Mouse (Mus musculus) frontal cortex, postnatal 36 days (tissue): Measurements from ENCODE around the gene Klhl26.

Experiments used
- DNase-seq, 2 experiments: peaks; one replicate each; pipeline ENCODE4 v3.0.0; 2022; ENCODE audit warnings: low spot score in 2 of 2

Klhl26 gene

DNA sequence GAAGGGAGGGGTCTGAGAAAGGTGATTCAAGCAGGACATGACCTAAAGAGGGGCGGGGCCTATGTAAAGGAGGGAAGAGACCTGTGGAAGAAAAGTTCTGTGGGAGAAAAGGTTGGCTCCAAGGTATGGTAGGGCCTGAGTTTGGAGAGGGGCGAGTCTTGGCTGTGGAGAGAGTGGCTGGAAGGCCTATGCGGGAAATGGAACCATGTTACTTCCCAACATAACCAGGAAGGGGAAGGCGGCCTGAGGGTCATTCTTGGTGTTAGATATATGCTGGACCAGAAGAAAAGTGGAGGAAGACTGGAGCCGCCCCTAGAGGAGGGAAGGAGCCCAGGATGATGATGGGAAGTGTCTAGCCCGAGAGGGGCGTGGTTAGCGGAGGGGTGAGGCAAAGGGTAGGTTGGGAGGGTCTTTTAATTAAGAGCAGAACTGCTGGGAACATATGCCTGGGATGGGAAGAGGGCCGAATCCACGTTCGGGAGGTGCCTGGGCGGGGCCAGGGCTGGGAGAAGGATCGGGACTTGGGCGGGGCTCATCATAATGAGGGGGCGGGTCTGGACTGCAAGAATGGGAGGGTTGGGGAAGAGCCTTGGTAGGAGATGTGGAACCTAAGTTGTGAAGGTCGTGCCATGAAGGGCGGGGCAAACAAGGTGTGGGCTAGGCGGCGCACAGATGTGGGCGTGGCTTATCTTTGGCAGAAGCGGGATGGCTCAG, 658 bp upstream of the Klhl26 start:
- DNase-seq, result no peak

DNA sequence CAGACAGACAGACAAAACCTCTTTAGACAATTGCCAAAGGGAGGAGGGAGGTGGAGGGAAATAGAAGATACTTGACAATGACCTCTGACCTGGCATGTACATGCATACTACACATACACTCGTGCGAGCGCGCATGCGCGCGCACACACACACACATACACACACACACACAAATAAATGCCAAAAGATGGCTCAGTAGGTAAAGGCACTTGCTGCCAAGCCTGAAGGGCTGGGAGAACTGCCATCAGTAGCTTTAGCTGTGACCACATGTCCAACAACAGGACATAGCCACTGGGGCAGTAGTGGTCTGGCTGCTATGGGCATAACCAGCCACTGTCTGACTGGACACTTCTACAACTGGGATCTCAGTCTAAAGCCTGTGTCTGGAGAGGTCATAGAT, 4.9 kb downstream of the Klhl26 start:
- no peak for DNase-seq

GRCm38 (mm10) chr8:70469938-70470337, 6.8 kb downstream of the Klhl26 start:
- no peak for DNase-seq

GRCm38 (mm10) chr8:70469295-70469916, 7.4 kb downstream of the Klhl26 start:
- DNase-seq, result no peak

DNA sequence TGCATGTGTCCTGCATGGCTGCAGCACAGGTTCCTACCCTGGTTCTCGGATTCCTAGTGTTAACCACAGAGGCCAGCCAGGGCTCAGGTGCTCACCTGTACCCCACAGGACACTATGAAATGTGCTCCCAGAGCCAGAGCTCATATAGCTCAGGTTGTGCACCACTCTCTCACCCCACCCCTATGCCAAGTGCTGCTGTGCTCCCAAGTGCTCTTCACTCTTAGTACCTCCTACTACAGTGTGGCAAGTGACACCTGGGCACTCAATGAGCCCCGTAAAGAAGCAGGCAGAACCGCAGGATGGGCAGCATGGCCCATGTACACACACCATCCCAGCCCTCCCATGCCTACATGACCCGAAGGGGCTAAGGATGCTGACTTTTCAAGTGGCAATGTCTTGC, 8.0 kb downstream of the Klhl26 start:
- DNase-seq, result no peak

DNA sequence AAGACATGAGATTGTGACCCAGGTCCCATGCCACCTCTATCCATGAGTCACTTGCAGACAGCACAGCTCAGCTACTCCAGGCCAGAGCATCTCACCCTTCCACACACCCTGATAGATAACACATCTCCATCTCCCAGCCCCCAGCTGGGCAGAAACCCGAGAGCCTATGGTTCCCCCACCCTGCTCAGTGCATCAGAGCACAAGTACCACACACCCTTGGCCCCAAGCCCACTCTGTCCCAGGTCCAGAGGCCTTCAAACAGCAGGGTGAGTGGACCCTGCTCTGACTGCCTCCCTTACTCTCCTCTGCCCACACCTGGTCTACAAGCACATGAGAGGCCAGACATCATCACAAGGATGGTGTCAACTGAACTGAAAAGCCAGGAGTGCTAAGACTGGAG, 8.9 kb downstream of the Klhl26 start:
- no peak for DNase-seq

- DNase-seq, result no peak
These were observed 9.5 kb downstream of the Klhl26 start for GRCm38 (mm10) chr8:70467229-70467725.

DNA sequence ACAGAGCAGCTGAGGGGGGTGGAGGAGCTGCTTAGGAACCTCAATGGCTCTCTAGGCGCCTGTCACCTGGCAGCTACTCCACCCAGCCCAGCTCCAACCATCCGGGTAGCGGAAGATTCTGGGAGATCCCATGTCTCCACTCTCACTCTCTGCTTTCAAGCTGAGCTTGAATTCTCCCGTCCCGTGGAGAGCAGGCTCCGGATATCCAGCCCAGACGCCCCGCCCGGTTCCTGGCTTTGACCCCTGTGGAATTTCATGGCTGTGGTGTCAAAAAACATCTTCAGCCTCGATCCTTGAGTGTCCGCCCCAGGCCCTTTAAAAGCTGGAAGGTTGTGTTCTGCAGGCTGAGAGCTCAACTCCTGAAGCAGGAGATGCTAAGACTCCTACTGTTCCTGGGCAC, 10.0 kb downstream of the Klhl26 start:
- no peak for DNase-seq

DNA sequence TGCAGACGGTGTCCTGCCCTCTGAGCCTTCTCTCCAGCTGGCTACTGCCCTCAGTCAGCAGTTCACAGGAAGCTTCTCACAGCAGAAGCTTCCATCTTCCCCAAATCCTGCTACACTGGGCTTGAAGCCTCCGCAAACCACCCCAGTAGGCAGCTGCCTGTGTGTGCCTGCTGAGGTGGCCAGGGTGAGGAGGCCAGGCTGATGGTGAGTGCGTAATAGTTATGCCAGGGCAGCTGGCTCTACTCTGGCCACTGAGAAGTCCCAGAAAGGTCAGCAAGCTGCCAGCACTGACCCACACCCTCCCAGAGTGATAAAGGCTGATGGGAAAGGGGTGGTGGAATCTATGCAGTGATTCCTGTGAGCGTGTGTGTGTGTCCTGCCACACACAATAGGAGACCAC, 10.5 kb downstream of the Klhl26 start:
- DNase-seq, result no peak

- DNase-seq, result no peak
These were observed 11.1 kb downstream of the Klhl26 start for GRCm38 (mm10) chr8:70465701-70466100.

DNA sequence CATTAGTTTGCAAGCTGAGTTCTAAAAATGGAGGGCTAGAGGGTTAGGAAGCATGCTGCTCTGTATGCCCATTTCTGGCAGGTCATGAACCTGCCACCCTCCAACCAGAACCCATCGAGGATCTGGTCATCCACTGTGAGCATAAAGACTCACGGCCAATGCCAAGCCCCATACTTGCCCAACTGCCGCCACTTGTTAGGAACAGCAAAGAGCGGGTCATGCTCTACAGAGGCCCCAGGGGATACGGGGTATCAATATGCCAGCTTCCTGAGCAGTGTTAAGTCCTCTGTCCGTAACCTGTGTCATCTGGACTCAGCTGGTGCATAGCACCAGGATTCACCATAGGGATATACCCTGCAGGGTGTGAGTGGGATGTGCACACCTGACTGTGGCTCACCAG, 12.6 kb downstream of the Klhl26 start:
- no peak for DNase-seq

DNA sequence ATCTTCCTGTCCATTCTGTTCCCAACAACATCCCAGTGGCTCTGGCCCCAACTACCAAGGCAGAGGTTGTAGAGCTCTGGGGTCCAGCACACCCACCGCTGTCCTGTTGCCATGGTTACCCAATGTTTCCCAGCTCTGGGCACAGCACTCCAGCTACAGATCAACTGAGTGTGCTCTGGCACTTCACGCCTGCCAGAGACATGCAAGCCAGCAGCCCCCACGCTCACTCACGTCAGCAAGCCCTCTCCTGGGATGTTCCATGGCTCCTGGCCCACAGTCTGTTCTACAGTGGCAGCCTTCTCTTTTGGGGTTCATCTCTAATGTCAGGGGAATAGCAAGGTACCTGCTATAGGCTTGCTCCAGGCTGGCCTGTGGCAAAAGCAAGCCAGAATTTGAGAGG, 13.5 kb downstream of the Klhl26 start:
- peak; percentile 71 to 78 for DNase-seq

DNA sequence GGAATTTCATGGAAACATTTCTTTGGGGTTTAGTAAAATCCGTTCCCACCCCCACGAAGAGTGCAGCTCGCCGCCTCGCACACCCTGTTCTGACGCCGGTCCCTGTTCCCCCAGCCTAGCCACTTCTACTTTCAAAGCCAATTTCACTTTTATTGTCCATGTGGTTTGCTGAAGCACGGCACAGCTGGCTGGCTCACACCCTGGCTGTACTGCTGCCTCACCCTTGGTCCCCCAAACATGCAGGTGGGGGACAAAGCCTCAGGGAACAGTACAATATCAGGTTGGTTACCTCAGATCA, 14.3 kb downstream of the Klhl26 start:
- DNase-seq, result peak in 1 of 2 experiments; percentile 44

- no peak for DNase-seq
These were observed 14.8 kb downstream of the Klhl26 start for GRCm38 (mm10) chr8:70461765-70462515.

- DNase-seq, result no peak
These were observed 16.2 kb downstream of the Klhl26 start for GRCm38 (mm10) chr8:70460606-70461005.

GRCm38 (mm10) chr8:70460199-70460598, 16.6 kb downstream of the Klhl26 start:
- DNase-seq, result no peak

DNA sequence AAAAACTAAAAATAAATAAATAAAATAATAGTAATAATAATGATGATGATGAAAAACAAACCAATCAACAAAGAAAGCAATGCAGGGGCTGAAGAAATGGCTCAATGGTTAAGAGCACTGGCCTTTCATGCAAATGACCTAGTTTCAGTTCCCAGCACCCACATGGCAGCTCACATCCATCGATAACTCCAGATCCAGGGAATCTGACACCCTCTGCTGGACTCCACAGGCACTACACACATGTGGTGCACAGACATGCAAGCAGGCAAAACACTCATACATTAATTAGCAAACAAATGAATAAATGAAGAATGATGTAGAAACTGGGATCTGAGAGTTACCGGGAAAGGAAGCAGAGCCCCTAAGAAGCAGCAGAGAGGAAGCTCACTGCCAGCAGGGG, 17.1 kb downstream of the Klhl26 start:
- DNase-seq, result no peak

- DNase-seq, result no peak
These were observed 18.3 kb downstream of the Klhl26 start for GRCm38 (mm10) chr8:70458462-70458861.

GRCm38 (mm10) chr8:70457882-70458281, 18.9 kb downstream of the Klhl26 start:
- DNase-seq, result no peak

DNA sequence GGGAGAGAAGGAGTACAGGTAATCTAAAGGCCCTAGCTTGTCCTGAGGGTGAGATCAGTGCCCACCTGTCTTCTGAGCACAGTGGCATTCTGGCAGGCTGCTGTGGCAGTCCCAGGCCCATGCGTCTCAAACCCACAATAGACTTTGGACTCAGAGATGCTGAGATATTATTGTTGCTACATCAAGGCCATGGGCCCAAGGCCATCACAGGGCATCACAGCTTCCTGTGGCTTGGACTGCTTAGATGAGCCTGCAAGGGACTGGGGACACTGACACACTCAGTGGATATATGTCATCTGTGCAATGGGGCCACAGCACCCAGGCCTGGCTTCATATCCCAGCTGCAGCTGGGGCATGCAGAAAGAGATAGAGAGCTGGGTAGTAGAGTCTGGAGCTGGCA, 19.8 kb downstream of the Klhl26 start:
- no peak for DNase-seq

DNA sequence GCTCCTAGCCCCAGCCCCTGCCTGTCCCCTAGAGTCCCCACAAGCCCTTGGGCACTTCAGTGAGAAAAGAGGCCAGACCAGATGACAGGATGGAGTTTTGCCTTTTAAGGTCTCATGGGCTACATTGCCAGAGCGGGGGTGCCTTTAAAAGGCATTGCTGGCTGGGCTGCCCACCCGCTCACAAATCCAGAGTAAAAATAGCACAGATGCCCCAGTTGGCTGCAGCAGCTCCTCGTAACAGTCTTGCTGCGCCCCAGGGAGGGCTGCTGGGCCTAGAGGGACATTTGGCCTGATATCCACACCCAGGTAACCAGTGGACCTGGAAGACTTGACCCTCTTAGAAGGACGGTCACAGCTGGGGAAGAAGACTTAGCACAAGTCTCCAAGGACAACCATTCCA, 22.9 kb downstream of the Klhl26 start:
- DNase-seq, result peak; percentile 45 to 73

DNA sequence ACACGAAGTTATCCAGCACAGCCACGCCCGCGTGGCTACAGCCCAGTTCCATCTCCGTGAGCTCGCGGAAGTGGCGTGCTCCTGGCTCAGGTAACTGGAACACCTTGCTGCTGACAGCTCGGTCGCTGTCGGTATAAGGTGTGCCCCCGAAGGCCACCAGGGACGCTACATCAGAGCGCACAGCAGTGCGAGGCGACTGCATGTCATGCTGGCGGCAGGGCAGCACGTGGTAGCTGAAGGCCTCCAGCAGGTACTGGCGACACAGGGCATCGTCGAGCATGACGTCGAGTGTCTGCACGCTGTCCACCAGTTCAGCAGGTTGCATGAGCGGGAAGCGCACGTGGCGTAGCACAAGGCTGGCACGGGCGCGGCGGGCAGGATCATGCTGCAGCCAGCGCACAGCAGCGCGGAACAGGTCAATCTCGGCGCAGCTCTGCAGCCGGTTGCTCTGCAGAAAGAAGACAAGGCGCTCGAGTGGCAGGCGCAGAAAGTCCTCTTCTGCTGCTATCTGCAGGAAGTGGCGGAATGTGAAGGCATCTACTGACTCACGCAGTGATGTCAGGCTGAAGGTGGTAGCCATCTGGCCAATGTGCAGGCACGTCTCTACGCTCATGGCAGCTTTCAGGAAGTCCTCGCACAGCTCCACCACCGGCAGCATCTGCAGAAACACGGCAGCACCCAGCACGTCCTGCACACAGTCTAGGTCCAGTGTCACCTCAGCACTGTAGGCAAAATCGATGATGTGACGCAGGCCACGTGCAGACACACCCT, 24.4 kb downstream of the Klhl26 start:
- peak; percentile 36 to 63 for DNase-seq
